Mouse (Mus musculus): ENCODE results near the gene Gramd2.
A peak's percentile ranks its signal among the peaks of the same experiment; 100 is the strongest.
"Not testable (repeated sequence)": the region's sequence is repeated elsewhere in the genome, so short reads cannot be mapped to it uniquely, and the experiment has no call there.

The Gramd2 gene

DNA sequence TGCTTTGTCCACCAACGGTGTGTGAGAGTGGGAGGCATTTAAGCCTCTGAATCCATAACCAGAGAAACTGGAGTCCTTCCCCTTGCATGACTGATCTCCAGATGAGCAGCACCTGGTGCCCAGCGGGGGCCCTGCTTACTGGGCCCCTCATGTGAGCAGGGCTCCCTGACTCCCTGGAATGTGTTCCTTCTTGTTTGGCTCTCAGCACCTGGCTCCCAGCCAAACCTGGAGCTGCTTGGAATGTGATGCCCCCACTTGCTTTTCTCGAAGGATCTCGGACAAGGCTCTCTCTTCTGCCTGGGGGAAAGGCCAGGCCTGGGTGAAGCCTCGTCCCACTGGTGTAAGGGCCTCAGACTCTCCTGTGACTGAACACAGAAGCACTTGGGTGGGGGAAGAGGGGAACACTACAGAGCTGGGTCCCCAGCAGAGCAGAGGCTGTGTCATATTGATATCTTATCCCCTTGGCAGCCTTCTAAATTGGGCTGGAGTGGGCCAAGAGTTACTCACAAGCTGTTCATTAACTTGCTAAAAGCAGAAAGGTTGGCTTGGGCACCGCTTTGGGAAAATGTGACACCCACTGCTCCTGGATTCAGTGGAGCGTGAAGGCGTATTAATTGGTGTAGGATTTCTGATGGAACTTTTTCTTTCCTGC lies 44.0 kb downstream of the Gramd2 start:
- peak; percentile 53 to 63 for DNase-seq

- peak in 1 of 2 experiments; percentile 54 for DNase-seq
These were observed 45.6 kb downstream of the Gramd2 start for GRCm38 (mm10) chr9:59725515-59725914.

GRCm38 (mm10) chr9:59727569-59728286 lies 47.8 kb downstream of the Gramd2 start:
- DNase-seq = no peak

DNA sequence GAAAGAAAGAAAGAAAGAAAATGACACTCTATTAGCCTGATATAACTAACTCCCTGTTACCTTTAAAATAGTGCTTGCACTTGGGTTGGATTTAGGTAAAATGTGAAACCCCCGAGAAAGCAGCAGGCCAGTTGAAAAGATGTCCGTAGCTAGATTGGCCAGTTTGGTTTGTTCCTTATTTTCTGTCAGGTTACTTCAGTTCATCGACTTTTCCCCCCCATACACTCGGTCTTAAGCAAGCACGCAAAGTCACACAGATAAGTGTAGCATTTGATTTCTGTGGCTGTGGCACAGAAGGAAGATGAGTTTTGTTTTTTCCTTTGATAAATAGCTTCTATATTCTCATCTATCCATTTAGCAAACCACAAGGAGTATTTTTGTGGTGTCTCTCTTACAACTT lies 51.2 kb downstream of the Gramd2 start:
- no peak for DNase-seq

DNA sequence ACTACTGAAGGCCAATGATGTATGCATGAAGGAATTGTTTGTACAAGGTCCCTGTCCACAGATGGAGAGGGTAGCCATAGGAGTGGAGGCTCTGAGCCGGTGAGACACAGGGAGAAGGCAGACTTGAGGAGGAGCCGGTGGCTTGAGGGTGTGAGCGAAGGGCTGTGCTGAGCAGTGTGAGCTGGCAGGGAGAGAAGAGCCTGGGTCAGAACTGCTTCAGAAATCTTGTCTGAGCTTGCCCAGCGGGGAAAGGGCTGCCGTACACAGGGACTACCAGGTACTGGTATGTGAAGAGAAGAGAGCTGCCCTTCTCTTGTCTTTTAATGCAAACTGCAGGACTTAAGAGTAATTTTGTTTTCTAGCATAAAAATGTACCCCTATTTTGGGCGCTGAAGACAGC lies 53.1 kb downstream of the Gramd2 start:
- DNase-seq = no peak

DNA sequence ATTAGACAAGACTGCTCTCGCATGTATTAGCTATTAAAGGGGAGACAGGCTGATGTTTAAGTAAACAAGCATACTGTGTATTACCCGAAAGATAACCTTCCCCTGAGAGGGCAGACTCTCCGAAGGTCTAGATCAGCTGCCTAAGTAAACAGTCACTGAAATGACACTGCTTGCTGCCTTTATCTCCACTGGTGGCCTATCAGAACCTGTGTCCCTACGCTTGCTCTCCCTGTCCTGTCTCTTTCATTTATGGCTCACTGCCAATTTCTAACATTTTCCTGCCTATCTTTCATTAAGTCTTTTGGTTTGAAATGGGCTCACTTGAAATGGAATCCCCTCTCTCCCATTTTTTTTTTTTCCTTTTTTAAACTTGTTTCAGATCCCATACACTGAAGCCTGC lies 55.5 kb downstream of the Gramd2 start:
- DNase-seq = no peak

GRCm38 (mm10) chr9:59740593-59740992 lies 60.6 kb downstream of the Gramd2 start:
- DNase-seq = no peak

DNA sequence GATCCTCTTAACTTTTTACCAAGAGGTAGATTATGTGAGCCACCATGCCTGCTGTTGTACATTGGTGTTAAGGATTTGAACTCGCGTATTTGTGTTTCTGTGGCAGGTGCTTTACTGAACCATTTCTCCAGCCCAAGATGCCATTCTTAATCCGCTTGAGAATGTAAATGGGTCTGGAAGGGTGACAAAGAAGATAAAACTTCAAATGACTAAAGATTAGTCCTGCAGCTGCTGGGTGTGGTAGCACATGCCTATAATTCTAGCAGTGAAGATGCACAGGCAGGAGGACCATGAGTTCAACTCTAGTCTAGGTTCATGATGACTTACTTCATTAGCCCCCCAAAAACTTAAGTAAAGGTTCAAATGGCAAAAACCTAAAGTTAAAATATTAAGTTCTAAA lies 64.0 kb downstream of the Gramd2 start:
- DNase-seq = no peak

DNA sequence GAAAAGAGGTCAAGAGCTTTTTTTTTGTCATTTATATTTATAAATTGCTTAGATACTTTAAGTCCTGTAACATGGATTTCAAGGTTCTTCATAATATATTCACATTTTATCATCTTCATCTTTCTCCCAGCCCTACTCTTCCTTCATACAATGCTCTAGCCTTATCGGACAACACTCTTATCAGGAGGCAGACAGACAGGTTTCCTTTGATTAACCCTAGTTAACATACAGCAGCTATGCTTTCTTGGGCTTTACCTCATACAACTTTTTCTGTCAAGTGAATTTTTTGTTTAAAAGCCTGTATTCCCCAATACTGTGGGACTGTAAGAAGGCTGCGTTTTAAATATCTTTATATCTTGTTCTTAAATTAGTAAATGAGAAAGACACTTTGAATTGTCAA lies 68.4 kb downstream of the Gramd2 start:
- no peak for DNase-seq

GRCm38 (mm10) chr9:59748969-59749368 lies 69.0 kb downstream of the Gramd2 start:
- DNase-seq = peak; percentile 29 to 49

GRCm38 (mm10) chr9:59749581-59750265 lies 69.8 kb downstream of the Gramd2 start:
- no peak for DNase-seq

- DNase-seq = peak; percentile 98
These were observed 70.5 kb downstream of the Gramd2 start, which contains the start of the genes Senp8 and Myo9a for GRCm38 (mm10) chr9:59750267-59751065. Gene Senp8, minus strand, starts transcription at chr9:59750710. Gene Myo9a, plus strand, starts transcription at chr9:59750896.

DNA sequence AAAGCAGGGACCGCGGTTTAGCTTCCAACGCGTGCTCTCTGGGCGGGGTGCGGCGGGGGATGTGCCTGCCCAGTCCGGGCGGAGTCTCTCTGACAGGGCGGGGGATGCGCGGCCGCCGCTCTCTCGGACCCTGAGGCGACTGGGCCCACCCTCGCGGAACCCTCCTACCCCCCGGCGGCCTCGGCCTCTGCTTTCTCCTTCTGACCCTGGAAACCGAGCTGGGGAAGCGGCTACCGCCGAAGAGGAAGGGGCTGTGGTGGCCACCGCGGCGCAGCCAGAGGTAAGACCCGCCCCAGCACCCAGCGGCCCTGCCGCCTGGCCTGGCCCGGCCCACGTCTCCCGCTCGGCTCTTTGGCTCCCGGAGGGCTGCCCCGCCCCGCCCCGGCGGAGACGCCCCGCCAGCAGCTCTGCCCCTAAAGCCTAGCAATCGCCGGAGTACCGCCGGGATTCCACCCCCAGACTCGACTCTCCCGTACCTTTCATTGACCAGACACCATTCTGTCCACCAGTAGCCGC lies 71.2 kb downstream of the Gramd2 start:
- peak; percentile 93 for DNase-seq

- DNase-seq = no peak
These were observed 72.0 kb downstream of the Gramd2 start for GRCm38 (mm10) chr9:59751966-59752365.

- no peak for DNase-seq
These were observed 75.3 kb downstream of the Gramd2 start for GRCm38 (mm10) chr9:59755199-59755598.

DNA sequence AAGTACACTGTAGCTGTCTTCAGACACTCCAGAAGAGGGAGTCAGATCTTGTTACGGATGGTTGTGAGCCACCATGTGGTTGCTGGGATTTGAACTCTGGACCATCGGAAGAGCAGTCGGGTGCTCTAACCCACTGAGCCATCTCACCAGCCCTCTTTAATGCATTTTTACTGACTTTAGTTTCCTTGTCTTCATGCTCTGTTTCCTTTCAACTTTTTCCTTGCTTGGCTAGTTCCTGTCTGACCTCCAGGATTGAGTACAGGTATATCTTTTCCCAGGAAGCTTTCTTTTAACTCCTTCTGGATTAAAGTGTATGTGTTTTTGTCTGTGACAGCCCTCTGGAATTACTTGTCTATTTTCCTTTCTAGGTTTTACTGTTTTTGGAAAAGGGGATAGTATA lies 77.1 kb downstream of the Gramd2 start:
- not testable (repeated sequence) for DNase-seq

- peak in 1 of 2 experiments; percentile 41 for DNase-seq
These were observed 80.6 kb downstream of the Gramd2 start for GRCm38 (mm10) chr9:59760515-59760914.

GRCm38 (mm10) chr9:59766966-59767461 lies 87.1 kb downstream of the Gramd2 start:
- not testable (repeated sequence) for DNase-seq

All from lung, adult 18-20 months (tissue).